Comparison of ENCODE assay signal across 16 mouse cellular contexts in genomic region chr2:159343624-159344560, GRCm38 (mm10).
A peak's percentile ranks its signal among the peaks of the same experiment; 100 is the strongest.
DNase-seq lines count a peak whose midpoint lies in the region; ATAC-seq and TF ChIP-seq lines count a peak whose summit lies in the region.
"Had no signal": no experiment of that assay in that cellular context is flagged by ENCODE, and none has a peak within 500 bp of the region (broad histone marks: within the 10 kb centered on the region; RNA-seq: fewer than 3 reads in every experiment).

No protein-coding gene starts in this region.

- TF ChIP-seq EP300 in heart, adult 2 months (IDR thresholded peaks at IDR 0.05; ENCODE audit: insufficient read depth, low read depth, low read length) = no peak
- TF ChIP-seq EP300 in lung, postnatal 0 days (IDR thresholded peaks at IDR 0.05) = no peak

- WGBS in heart, adult 2 months = 33% methylated on average over 5 of the region's 5 CpGs
- 31% methylated on average over 5 of the region's 5 CpGs for WGBS in kidney, postnatal 0 days
- WGBS in lung, postnatal 0 days = 54% methylated on average over 5 of the region's 5 CpGs

- H3K4me2 ChIP-seq in kidney, postnatal 0 days (ENCODE audit: low read length) = no peak overlapping the region
- no peak overlapping the region for H3K4me2 ChIP-seq in lung, postnatal 0 days (replicated peaks; ENCODE audit: low read depth, low read length)
- H3K4me2 ChIP-seq: intestine, embryonic 15.5 days; liver, embryonic 11.5 days had no signal

- H3K4me1 ChIP-seq in heart, adult 2 months (ENCODE audit: control insufficient read depth, insufficient read depth, low read length) = no peaks in the 10 kb centered on the region
- 0 out of 2 replicates have a peak, but pooled peaks cover 4% of the 10 kb centered on the region for H3K4me1 ChIP-seq in kidney, postnatal 0 days (replicated peaks; ENCODE audit: insufficient read depth, low read length)
- H3K4me1 ChIP-seq in lung, postnatal 0 days (ENCODE audit: insufficient read depth, low read depth, low read length) = no peaks in the 10 kb centered on the region
- H3K4me1 ChIP-seq: intestine, embryonic 15.5 days had no signal

- TF ChIP-seq CTCF in heart, adult 2 months (IDR thresholded peaks at IDR 0.05) = no peak
- TF ChIP-seq CTCF in kidney, postnatal 0 days (IDR thresholded peaks at IDR 0.05; ENCODE audit: low read depth) = no peak
- TF ChIP-seq CTCF in lung, postnatal 0 days (IDR thresholded peaks at IDR 0.05) = no peak

- DNase-seq in heart, adult 8-10 months (ENCODE audit: low spot score) = peak; percentile 9
- no peak for DNase-seq in heart, adult 2 months
- DNase-seq in kidney, postnatal 0 days (ENCODE audit: low spot score) = peak; percentile 58
- DNase-seq in kidney, adult 8-10 months = no peak
- DNase-seq in lung, postnatal 0 days (ENCODE audit: low spot score) = peak; percentile 18
- DNase-seq in lung, postnatal 25 days (ENCODE audit: low spot score) = no peak
- no peak for DNase-seq in urinary bladder, postnatal 25 days (ENCODE audit: low spot score)
- DNase-seq: cerebellum, adult 18-20 months; embryo, embryonic 11 days; heart, postnatal 36 days; thymus, postnatal 14 days had no signal

- no peaks in the 10 kb centered on the region for H3K36me3 ChIP-seq in heart, adult 2 months (ENCODE audit: control insufficient read depth, insufficient read depth, low read length)
- no peaks in the 10 kb centered on the region for H3K36me3 ChIP-seq in kidney, postnatal 0 days (ENCODE audit: insufficient read depth, low read length)
- no peaks in the 10 kb centered on the region for H3K36me3 ChIP-seq in lung, postnatal 0 days (ENCODE audit: insufficient read depth, low read length)
- H3K36me3 ChIP-seq: intestine, embryonic 15.5 days had no signal

- intact Hi-C loops in heart, adult 2 months (cut with DNase I) = no loop called here

- H3K4me3 ChIP-seq in heart, adult 2 months = no peak overlapping the region
- H3K4me3 ChIP-seq in kidney, postnatal 0 days (replicated peaks; ENCODE audit: low read depth, low read length) = no peak overlapping the region
- H3K4me3 ChIP-seq in lung, postnatal 0 days (ENCODE audit: low read depth, low read length) = no peak overlapping the region
- H3K4me3 ChIP-seq: intestine, embryonic 15.5 days; myocyte had no signal

- TF ChIP-seq POLR2A in heart, adult 2 months (IDR thresholded peaks at IDR 0.05; ENCODE audit: insufficient read depth, low read depth, low read length) = no peak

- H3K9me3 ChIP-seq in kidney, postnatal 0 days (replicated peaks; ENCODE audit: low read length) = no peaks in the 10 kb centered on the region
- no peaks in the 10 kb centered on the region for H3K9me3 ChIP-seq in lung, postnatal 0 days (ENCODE audit: low read length)
- H3K9me3 ChIP-seq: intestine, embryonic 15.5 days had no signal

- H3K9ac ChIP-seq in heart, adult 2 months (ENCODE audit: low read depth, low read length) = no peak overlapping the region
- no peak overlapping the region for H3K9ac ChIP-seq in kidney, postnatal 0 days (ENCODE audit: low read depth, low read length)
- no peak overlapping the region for H3K9ac ChIP-seq in lung, postnatal 0 days (replicated peaks; ENCODE audit: low read depth)
- H3K9ac ChIP-seq: intestine, embryonic 15.5 days had no signal

- H3K27me3 ChIP-seq in heart, adult 2 months (ENCODE audit: control insufficient read depth, insufficient read depth, low read length) = no peaks in the 10 kb centered on the region
- no peaks in the 10 kb centered on the region for H3K27me3 ChIP-seq in kidney, postnatal 0 days (ENCODE audit: insufficient read depth, low read length)
- 0 out of 2 replicates have a peak, but pooled peaks cover 4% of the 10 kb centered on the region for H3K27me3 ChIP-seq in lung, postnatal 0 days (replicated peaks; ENCODE audit: insufficient read depth, low read length)
- H3K27me3 ChIP-seq: intestine, embryonic 15.5 days had no signal

- no peaks in the 10 kb centered on the region for H3K79me2 ChIP-seq in heart, adult 2 months (replicated peaks; ENCODE audit: control insufficient read depth, insufficient read depth, low read length)

- ATAC-seq in kidney, postnatal 0 days (replicated peaks; ENCODE audit: low FRiP score, low read depth) = no peak
- ATAC-seq in lung, postnatal 0 days = no peak
- ATAC-seq: activated CD4-positive, CD25-positive, alpha-beta regulatory T cell, adult 4 months; CD4-positive, CD25-positive, alpha-beta regulatory T cell, adult 4 months; intestine, embryonic 15.5 days had no signal

- H3K27ac ChIP-seq in heart, adult 2 months = no peak overlapping the region
- H3K27ac ChIP-seq in kidney, postnatal 0 days = no peak overlapping the region
- H3K27ac ChIP-seq in lung, postnatal 0 days (ENCODE audit: low read length) = no peak overlapping the region
- H3K27ac ChIP-seq: intestine, embryonic 15.5 days had no signal

Comparison
In these comparisons a context has a peak if more than half of its experiments do, and no peak if none do; other contexts are left out.
1. DNase-seq: peak in heart, adult 8-10 months (single experiment), kidney, postnatal 0 days (single experiment) and lung, postnatal 0 days (single experiment); none in heart, adult 2 months (0 of 2), kidney, adult 8-10 months (0 of 2), lung, postnatal 25 days (single experiment) and urinary bladder, postnatal 25 days (single experiment).